Mouse (Mus musculus) cerebellum, adult 2 months (tissue): ENCODE results near the gene Slc23a2.

Experiments used
- CTCF ChIP-seq: fragments of 200-500 bp; IDR thresholded peaks from 2 replicates; pipeline ENCODE4 v1.5.1; 2011; ENCODE audit warnings: low read depth, mild to moderate bottlenecking, control low read depth, low read length, moderate library complexity, borderline replicate concordance; ENCODE audit not compliant: insufficient read depth
- POLR2A ChIP-seq: fragments of 200-500 bp; IDR thresholded peaks from 2 replicates; pipeline ENCODE4 v1.6.1; 2011; ENCODE audit warnings: low read length, control low read depth, borderline replicate concordance; ENCODE audit not compliant: insufficient read depth

- TF ChIP-seq CTCF: no peak
- TF ChIP-seq POLR2A: no peak
Measured at GRCm38 (mm10) chr2:132016034-132016433, 128.9 kb downstream of the Slc23a2 start.
